Mouse (Mus musculus): Measurements from ENCODE around the gene Vgll4. TPM values are rescaled to one million over a fixed set of nuclear protein-coding genes. Genes with fewer than 3 reads are reported as not detected.

Gene Vgll4
- total RNA-seq, 2 experiments from 2014 or later = 55.3 to 62.5 TPM

GRCm38 (mm10) chr6:114976915-114977419 lies 7.2 kb upstream of the Vgll4 start:
- DNase-seq (ENCODE audit: low spot score in 2 of 2) = peak; percentile 74 to 83

GRCm38 (mm10) chr6:114974331-114974730 lies 4.5 kb upstream of the Vgll4 start:
- DNase-seq (ENCODE audit: low spot score in 2 of 2) = no peak

GRCm38 (mm10) chr6:114972988-114973387 lies 3.2 kb upstream of the Vgll4 start:
- no peak for DNase-seq (ENCODE audit: low spot score in 2 of 2)

GRCm38 (mm10) chr6:114970895-114971294 lies 1.1 kb upstream of the Vgll4 start:
- DNase-seq (ENCODE audit: low spot score in 2 of 2) = no peak

- no peak for DNase-seq (ENCODE audit: low spot score in 2 of 2)
Measured at GRCm38 (mm10) chr6:114970386-114970785, 592 bp upstream of the Vgll4 start.

GRCm38 (mm10) chr6:114968361-114969212 lies 1.2 kb downstream of the Vgll4 start:
- DNase-seq (ENCODE audit: low spot score in 2 of 2) = peak; percentile 87 to 92

- peak in 1 of 2 experiments; percentile 38 for DNase-seq (ENCODE audit: low spot score in 2 of 2)
Measured at GRCm38 (mm10) chr6:114967623-114968022, 2.2 kb downstream of the Vgll4 start.

GRCm38 (mm10) chr6:114966396-114967154 lies 3.2 kb downstream of the Vgll4 start:
- no peak for DNase-seq (ENCODE audit: low spot score in 2 of 2)

GRCm38 (mm10) chr6:114965802-114966201 lies 4.0 kb downstream of the Vgll4 start:
- no peak for DNase-seq (ENCODE audit: low spot score in 2 of 2)

- no peak for DNase-seq (ENCODE audit: low spot score in 2 of 2)
Measured at GRCm38 (mm10) chr6:114965396-114965795, 4.4 kb downstream of the Vgll4 start.

- no peak for DNase-seq (ENCODE audit: low spot score in 2 of 2)
Measured at GRCm38 (mm10) chr6:114964235-114964634, 5.6 kb downstream of the Vgll4 start.

GRCm38 (mm10) chr6:114963636-114964035 lies 6.2 kb downstream of the Vgll4 start:
- DNase-seq (ENCODE audit: low spot score in 2 of 2) = no peak

GRCm38 (mm10) chr6:114961276-114962068 lies 8.3 kb downstream of the Vgll4 start:
- no peak for DNase-seq (ENCODE audit: low spot score in 2 of 2)

GRCm38 (mm10) chr6:114959012-114959398 lies 10.8 kb downstream of the Vgll4 start:
- DNase-seq (ENCODE audit: low spot score in 2 of 2) = no peak

GRCm38 (mm10) chr6:114958249-114959011 lies 11.4 kb downstream of the Vgll4 start:
- no peak for DNase-seq (ENCODE audit: low spot score in 2 of 2)

GRCm38 (mm10) chr6:114957756-114958155 lies 12.0 kb downstream of the Vgll4 start:
- DNase-seq (ENCODE audit: low spot score in 2 of 2) = no peak

- DNase-seq (ENCODE audit: low spot score in 2 of 2) = no peak
Measured at GRCm38 (mm10) chr6:114954496-114954895, 15.3 kb downstream of the Vgll4 start.

GRCm38 (mm10) chr6:114953601-114954000 lies 16.2 kb downstream of the Vgll4 start:
- DNase-seq (ENCODE audit: low spot score in 2 of 2) = no peak

GRCm38 (mm10) chr6:114952356-114952755 lies 17.4 kb downstream of the Vgll4 start:
- DNase-seq (ENCODE audit: low spot score in 2 of 2) = no peak
